ENCODE assay signal across 8 mouse cellular contexts in the genomic region with DNA sequence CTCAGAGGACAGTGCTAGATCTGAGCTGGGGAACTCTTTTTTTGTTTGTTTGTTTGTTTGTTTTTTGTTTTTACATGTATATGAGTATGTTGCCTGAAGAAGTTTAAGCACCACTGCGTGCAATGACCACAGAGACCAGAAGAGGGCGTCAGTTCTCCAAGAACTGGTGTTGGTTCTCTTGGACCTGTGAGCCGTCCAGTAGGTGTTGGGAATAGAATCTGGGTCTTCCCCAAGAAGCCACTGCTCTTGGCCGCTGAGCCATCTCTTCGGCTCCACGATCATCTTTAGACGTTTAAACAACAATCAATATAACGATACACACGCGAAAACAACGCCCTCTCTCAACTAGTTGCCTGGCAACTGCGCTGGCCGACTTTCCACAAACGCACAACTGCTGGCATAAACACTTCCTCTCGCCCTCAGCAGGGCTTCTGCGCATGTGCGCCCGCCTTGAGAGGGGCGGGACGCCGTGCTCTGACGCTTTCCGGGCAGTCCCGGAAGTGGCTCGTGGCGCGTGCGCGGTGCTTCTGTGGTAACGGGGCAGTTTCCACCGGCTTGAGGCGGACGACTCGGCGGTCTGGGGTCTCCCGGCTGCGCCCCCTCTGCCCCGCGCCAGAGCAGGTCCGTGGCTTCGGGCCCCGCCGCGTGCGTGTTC. TPM values are rescaled to one million over a fixed set of nuclear protein-coding genes. Genes with fewer than 3 reads are reported as not detected.
A peak's percentile ranks its signal among the peaks of the same experiment; 100 is the strongest.
DNase-seq lines count a peak whose midpoint lies in the region; ATAC-seq and TF ChIP-seq lines count a peak whose summit lies in the region.

A gene (plus strand): TSS at position 488 of the 655 bp plus-strand sequence.

- H3K4me3 ChIP-seq in embryonic facial prominence, embryonic 13.5 days: peak within 1 kb of the TSS; percentile 97
- peak within 1 kb of the TSS; percentile 76 for H3K4me3 ChIP-seq in heart, adult 2 months
- peak within 1 kb of the TSS; percentile 95 for H3K4me3 ChIP-seq in limb, embryonic 13.5 days
- H3K4me3 ChIP-seq in midbrain, embryonic 16.5 days (ENCODE audit: low read depth, low read length): peak within 1 kb of the TSS; percentile 81

- intact Hi-C loops in heart, adult 2 months (cut with DNase I): loop anchor here (1.0 to 10.0 kb wide), 4 partner anchors 23 to 525 kb away; a partner anchor contains a TSS

- peak; percentile 97 for DNase-seq in 3134 (ENCODE audit: extremely low read depth, insufficient read length, low spot score)
- peak; percentile 99 to 100 for DNase-seq in adrenal gland, postnatal 36 days
- DNase-seq in heart, adult 2 months: peak; percentile 98 to 100
- peak; percentile 97 to 98 for DNase-seq in kidney, adult 8-10 months
- DNase-seq in spleen, postnatal 10 days (ENCODE audit: low spot score in 2 of 2): peak; percentile 99

- TF ChIP-seq EP300 in heart, adult 2 months (IDR thresholded peaks at IDR 0.05; ENCODE audit: insufficient read depth, low read depth, low read length): peak; percentile 60; the same call in 1 of the 2 replicates

- ATAC-seq in embryonic facial prominence, embryonic 13.5 days (ENCODE audit: insufficient number of reproducible peaks, insufficient read depth, low FRiP score, low TSS enrichment, low read depth): peak; percentile 93
- ATAC-seq in limb, embryonic 13.5 days (ENCODE audit: low FRiP score, low read depth): peak; percentile 93
- ATAC-seq in midbrain, embryonic 16.5 days: peak; percentile 96

- peak within 1 kb of the TSS; percentile 83 for H3K4me2 ChIP-seq in embryonic facial prominence, embryonic 13.5 days
- peak within 1 kb of the TSS; percentile 93 for H3K4me2 ChIP-seq in limb, embryonic 13.5 days (replicated peaks)
- peak within 1 kb of the TSS; percentile 91 for H3K4me2 ChIP-seq in midbrain, embryonic 16.5 days (ENCODE audit: low read length)

- H3K36me3 ChIP-seq in embryonic facial prominence, embryonic 13.5 days: peaks cover 25% of the 10 kb centered on the region
- H3K36me3 ChIP-seq in heart, adult 2 months (ENCODE audit: control insufficient read depth, insufficient read depth, low read length): no peaks in the 10 kb centered on the region
- H3K36me3 ChIP-seq in limb, embryonic 13.5 days: peaks cover 33% of the 10 kb centered on the region
- H3K36me3 ChIP-seq in midbrain, embryonic 16.5 days (ENCODE audit: control insufficient read depth, insufficient read depth, low read length): peaks cover 19% of the 10 kb centered on the region

- H3K4me1 ChIP-seq in embryonic facial prominence, embryonic 13.5 days: peaks cover 24% of the 10 kb centered on the region
- H3K4me1 ChIP-seq in heart, adult 2 months (ENCODE audit: control insufficient read depth, insufficient read depth, low read length): peaks cover 8% of the 10 kb centered on the region
- H3K4me1 ChIP-seq in limb, embryonic 13.5 days: peaks cover 22% of the 10 kb centered on the region
- peaks cover 15% of the 10 kb centered on the region for H3K4me1 ChIP-seq in midbrain, embryonic 16.5 days (ENCODE audit: control insufficient read depth, insufficient read depth, low read length)

- 0 out of 2 replicates have a peak, but pooled peaks cover 1% of the 10 kb centered on the region for H3K79me2 ChIP-seq in heart, adult 2 months (replicated peaks; ENCODE audit: control insufficient read depth, insufficient read depth, low read length)

- no peaks in the 10 kb centered on the region for H3K27me3 ChIP-seq in embryonic facial prominence, embryonic 13.5 days
- H3K27me3 ChIP-seq in heart, adult 2 months (ENCODE audit: control insufficient read depth, insufficient read depth, low read length): no peaks in the 10 kb centered on the region
- peaks cover 7% of the 10 kb centered on the region; the same call in 1 of the 2 replicates for H3K27me3 ChIP-seq in limb, embryonic 13.5 days
- H3K27me3 ChIP-seq in midbrain, embryonic 16.5 days (ENCODE audit: control insufficient read depth, insufficient read depth, low read depth, low read length): no peaks in the 10 kb centered on the region

- peak; percentile 94 for TF ChIP-seq CTCF in heart, adult 2 months (IDR thresholded peaks at IDR 0.05)

- WGBS in embryonic facial prominence, embryonic 13.5 days: under 1% methylated on average over 45 of the region's 45 CpGs
- under 1% methylated on average over 45 of the region's 45 CpGs for whole genome bisulfite sequencing in heart, adult 2 months
- whole genome bisulfite sequencing in limb, embryonic 13.5 days: under 1% methylated on average over 45 of the region's 45 CpGs
- WGBS in midbrain, embryonic 16.5 days: under 1% methylated on average over 45 of the region's 45 CpGs

- peak within 1 kb of the TSS; percentile 96 for H3K9ac ChIP-seq in embryonic facial prominence, embryonic 13.5 days
- H3K9ac ChIP-seq in heart, adult 2 months (ENCODE audit: low read depth, low read length): peak within 1 kb of the TSS; percentile 84
- H3K9ac ChIP-seq in limb, embryonic 13.5 days: peak within 1 kb of the TSS; percentile 95
- peak within 1 kb of the TSS; percentile 93 for H3K9ac ChIP-seq in midbrain, embryonic 16.5 days (ENCODE audit: low read depth, low read length)

- H3K9me3 ChIP-seq in embryonic facial prominence, embryonic 13.5 days: no peaks in the 10 kb centered on the region
- no peaks in the 10 kb centered on the region for H3K9me3 ChIP-seq in limb, embryonic 13.5 days
- H3K9me3 ChIP-seq in midbrain, embryonic 16.5 days (replicated peaks; ENCODE audit: control insufficient read depth, low read length, poor library complexity, severe bottlenecking): no peaks in the 10 kb centered on the region

- peak within 1 kb of the TSS; percentile 90 for H3K27ac ChIP-seq in embryonic facial prominence, embryonic 13.5 days
- H3K27ac ChIP-seq in heart, adult 2 months: peak within 1 kb of the TSS; percentile 82
- H3K27ac ChIP-seq in limb, embryonic 13.5 days: peak within 1 kb of the TSS; percentile 88
- H3K27ac ChIP-seq in midbrain, embryonic 16.5 days (ENCODE audit: low read length): peak within 1 kb of the TSS; percentile 86

- peak; percentile 73 for TF ChIP-seq POLR2A in heart, adult 2 months (IDR thresholded peaks at IDR 0.05; ENCODE audit: insufficient read depth, low read depth, low read length)

RNA-seq across cellular contexts. Expression of the gene that starts here (rescaled TPM):
- 10 to 100 TPM; 64.8 to 66.1 TPM for total RNA-seq in adrenal gland, postnatal 36 days (2021)
- 137 and 148 TPM in 2 replicates for polyA plus RNA-seq in embryonic facial prominence, embryonic 13.5 days (2015; fragmentation: Nextera tagmentation; extraction: Ambion mirVana)
- total RNA-seq in heart, adult 2 months (2021): 10 to 100 TPM; 22.8 to 23.0 TPM
- 27.8 and 44.8 TPM in 2 replicates for polyA plus RNA-seq in heart, adult 2 months (2012; rRNA removed)
- polyA plus RNA-seq in limb, embryonic 13.5 days (2015; fragmentation: Nextera tagmentation; extraction: Ambion mirVana): 148 and 155 TPM in 2 replicates
- polyA plus RNA-seq in midbrain, embryonic 16.5 days (2015; fragmentation: Nextera tagmentation; extraction: Ambion mirVana): 115 and 118 TPM in 2 replicates

Comparison
In these comparisons a context has a peak if more than half of its experiments do, and no peak if none do; other contexts are left out.
1. Peak in every context shown above with its lines: DNase-seq, ATAC-seq, H3K4me3 ChIP-seq and H3K27ac ChIP-seq.